Mouse (Mus musculus): ENCODE results near the gene Aldh4a1. TPM values are rescaled to one million over a fixed set of nuclear protein-coding genes. Genes with fewer than 3 reads are reported as not detected.
A peak's percentile ranks its signal among the peaks of the same experiment; 100 is the strongest.

Gene Aldh4a1
- polyA plus RNA-seq, 1 experiment: 22.5 TPM

DNA sequence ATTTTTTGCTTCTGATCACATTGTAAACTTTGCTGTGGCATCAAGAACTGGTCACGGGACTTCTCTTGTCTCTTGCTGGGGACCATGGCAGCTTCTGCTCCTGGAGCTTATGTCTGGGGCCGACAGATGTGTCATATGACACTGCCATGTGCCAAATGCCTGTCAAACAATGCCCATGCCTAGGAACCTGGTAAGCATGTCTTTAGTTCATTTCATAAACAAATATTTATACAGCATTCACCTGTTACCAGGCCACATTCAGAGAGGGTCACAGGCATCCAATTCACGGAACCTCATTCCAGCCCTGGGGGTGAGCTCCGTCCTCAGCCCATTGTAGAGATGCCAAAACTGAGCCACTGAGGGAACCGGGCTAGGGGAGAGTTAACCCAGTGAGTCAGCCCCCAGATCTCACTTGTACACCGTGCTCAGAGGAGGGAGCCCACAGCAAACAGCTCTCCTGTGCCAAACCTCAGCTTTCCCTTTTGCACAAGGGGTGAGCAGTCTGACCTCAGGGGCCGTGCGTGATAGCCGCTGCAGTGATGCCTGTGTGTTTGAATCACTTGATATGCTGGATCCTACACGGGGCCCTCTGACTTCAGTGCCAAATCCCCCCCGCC, 38.9 kb upstream of the Aldh4a1 start:
- 53% methylated on average over 11 of the region's 11 CpGs for WGBS
- Histone ChIP-seq H3K27ac (ENCODE audit: insufficient read depth, low read length) (no peak overlapping the region), H3K27me3 (ENCODE audit: control insufficient read depth, insufficient read depth, low read length) (no peaks in the 10 kb centered on the region), H3K4me3 (replicated peaks; ENCODE audit: insufficient read depth, low read depth, low read length) (no peak overlapping the region), H3K4me1 (ENCODE audit: control insufficient read depth, insufficient read depth, low read length) (peaks cover 82% of the 10 kb centered on the region)
- TF ChIP-seq POLR2A (IDR thresholded peaks at IDR 0.05; ENCODE audit: borderline replicate concordance, insufficient read depth, low read length): no peak
- no peak for TF ChIP-seq CTCF (IDR thresholded peaks at IDR 0.05; ENCODE audit: borderline replicate concordance, insufficient read depth, low read depth, low read length)
- DNase-seq: peak in 1 of 2 experiments; percentile 8

DNA sequence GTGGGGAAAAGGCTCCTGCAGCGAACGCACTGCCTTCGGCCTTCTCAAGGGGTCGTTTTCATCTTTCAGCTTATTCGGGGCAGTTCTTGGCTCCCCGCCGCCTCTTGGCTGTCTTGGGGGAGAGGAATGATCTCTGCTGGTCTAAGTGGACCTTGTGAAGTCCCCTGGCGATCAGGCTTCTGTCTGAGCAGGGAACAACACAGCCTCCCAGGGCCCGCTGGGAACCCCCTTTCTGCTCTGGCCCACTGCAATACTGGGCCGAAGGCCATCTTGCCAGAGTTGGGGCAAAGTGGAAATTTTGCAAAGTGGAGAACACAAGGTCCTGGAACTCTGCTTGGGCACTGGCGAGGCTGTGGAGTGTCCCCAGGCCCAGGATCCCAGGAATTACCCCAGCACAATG, 38.0 kb upstream of the Aldh4a1 start:
- peak; percentile 30 to 31 for DNase-seq
- TF ChIP-seq CTCF (IDR thresholded peaks at IDR 0.05; ENCODE audit: borderline replicate concordance, insufficient read depth, low read depth, low read length) (no peak), POLR2A (IDR thresholded peaks at IDR 0.05; ENCODE audit: borderline replicate concordance, insufficient read depth, low read length) (no peak)
- 25% methylated on average over 11 of the region's 11 CpGs for WGBS
- Histone ChIP-seq H3K27me3 (ENCODE audit: control insufficient read depth, insufficient read depth, low read length) (no peaks in the 10 kb centered on the region), H3K27ac (ENCODE audit: insufficient read depth, low read length) (peak overlapping the region; percentile 45; the same call in 1 of the 2 replicates), H3K4me3 (replicated peaks; ENCODE audit: insufficient read depth, low read depth, low read length) (no peak overlapping the region), H3K4me1 (ENCODE audit: control insufficient read depth, insufficient read depth, low read length) (peaks cover 87% of the 10 kb centered on the region)

DNA sequence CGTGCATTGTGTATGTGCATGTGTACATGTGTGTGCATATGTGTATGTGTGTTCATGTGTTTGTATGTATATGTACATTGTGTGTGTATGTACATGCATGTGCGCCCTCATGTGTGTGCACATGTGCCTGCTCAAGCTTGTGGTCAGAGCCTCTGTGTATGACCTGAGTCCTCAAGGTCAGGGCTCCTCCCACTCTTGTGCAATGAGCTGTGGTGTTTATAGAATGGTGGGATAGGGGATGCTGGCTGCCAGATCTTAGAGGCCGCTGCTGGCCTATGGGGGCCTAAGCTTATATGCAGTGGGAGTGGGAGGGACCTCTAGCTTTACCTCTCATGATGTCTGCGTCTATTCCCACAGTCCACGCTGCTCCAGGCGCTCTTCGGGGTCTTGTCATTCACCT, 37.0 kb upstream of the Aldh4a1 start:
- peak; percentile 13 to 25 for DNase-seq
- TF ChIP-seq POLR2A (IDR thresholded peaks at IDR 0.05; ENCODE audit: borderline replicate concordance, insufficient read depth, low read length): no peak
- TF ChIP-seq CTCF (IDR thresholded peaks at IDR 0.05; ENCODE audit: borderline replicate concordance, insufficient read depth, low read depth, low read length): no peak
- H3K4me3 ChIP-seq (replicated peaks; ENCODE audit: insufficient read depth, low read depth, low read length): peak overlapping the region; percentile 9
- H3K4me1 ChIP-seq (ENCODE audit: control insufficient read depth, insufficient read depth, low read length): peaks cover 90% of the 10 kb centered on the region
- 89% methylated on average over 7 of the region's 7 CpGs for WGBS
- no peak overlapping the region for H3K27ac ChIP-seq (ENCODE audit: insufficient read depth, low read length)
- H3K27me3 ChIP-seq (ENCODE audit: control insufficient read depth, insufficient read depth, low read length): no peaks in the 10 kb centered on the region

DNA sequence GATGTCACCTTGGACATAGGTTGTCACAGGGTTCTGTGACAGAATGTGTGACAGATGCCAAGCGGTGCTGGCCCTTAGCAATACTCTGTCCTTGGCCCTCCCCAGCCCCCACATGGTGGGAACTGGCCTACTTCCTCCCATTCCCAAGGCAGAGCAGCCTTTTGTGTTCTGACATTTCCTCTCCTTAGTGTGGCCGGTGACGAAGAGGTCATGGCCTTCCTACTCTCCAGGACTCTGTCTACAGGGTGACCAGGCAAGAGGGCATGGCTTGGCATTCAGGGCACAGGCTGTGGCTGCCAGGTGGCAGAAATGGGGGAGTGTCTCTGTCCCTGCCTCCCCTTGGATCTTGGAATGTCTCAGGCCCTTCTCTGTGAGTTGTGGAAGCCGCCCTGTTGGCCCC, 35.3 kb upstream of the Aldh4a1 start:
- H3K27ac ChIP-seq (ENCODE audit: insufficient read depth, low read length): peak overlapping the region; percentile 5
- H3K4me3 ChIP-seq (replicated peaks; ENCODE audit: insufficient read depth, low read depth, low read length): no peak overlapping the region
- 11% methylated on average over 4 of the region's 4 CpGs for WGBS
- peaks cover 91% of the 10 kb centered on the region for H3K4me1 ChIP-seq (ENCODE audit: control insufficient read depth, insufficient read depth, low read length)
- H3K27me3 ChIP-seq (ENCODE audit: control insufficient read depth, insufficient read depth, low read length): no peaks in the 10 kb centered on the region
- peak in 1 of 2 experiments; percentile 68 for DNase-seq
- TF ChIP-seq CTCF (IDR thresholded peaks at IDR 0.05; ENCODE audit: borderline replicate concordance, insufficient read depth, low read depth, low read length) (no peak), POLR2A (IDR thresholded peaks at IDR 0.05; ENCODE audit: borderline replicate concordance, insufficient read depth, low read length) (no peak)

DNA sequence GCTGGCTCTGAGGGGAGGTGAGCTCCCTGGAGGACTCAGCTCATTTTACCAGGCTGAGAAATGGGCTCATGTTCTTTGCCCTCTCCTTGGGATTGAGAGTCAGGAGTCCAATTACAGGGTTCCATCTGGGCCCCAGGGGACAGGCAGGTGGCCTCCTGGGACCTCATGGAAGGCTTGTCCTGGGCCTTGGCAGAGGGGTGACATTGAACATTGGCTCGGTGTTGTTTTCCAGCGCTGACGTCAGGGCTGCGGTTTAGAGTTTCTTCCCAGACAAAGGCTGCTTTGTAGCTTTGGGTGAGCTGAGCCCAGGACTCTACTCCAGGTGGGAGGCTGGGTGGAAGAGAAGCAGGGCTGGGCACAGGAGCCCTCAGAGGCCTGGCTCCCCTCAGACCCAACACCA, 34.9 kb upstream of the Aldh4a1 start:
- Histone ChIP-seq H3K4me1 (ENCODE audit: control insufficient read depth, insufficient read depth, low read length) (peaks cover 91% of the 10 kb centered on the region), H3K4me3 (replicated peaks; ENCODE audit: insufficient read depth, low read depth, low read length) (no peak overlapping the region), H3K27ac (ENCODE audit: insufficient read depth, low read length) (peak overlapping the region; percentile 5), H3K27me3 (ENCODE audit: control insufficient read depth, insufficient read depth, low read length) (no peaks in the 10 kb centered on the region)
- DNase-seq: peak in 1 of 2 experiments; percentile 50
- WGBS: 46% methylated on average over 4 of the region's 4 CpGs
- no peak for TF ChIP-seq POLR2A (IDR thresholded peaks at IDR 0.05; ENCODE audit: borderline replicate concordance, insufficient read depth, low read length)

DNA sequence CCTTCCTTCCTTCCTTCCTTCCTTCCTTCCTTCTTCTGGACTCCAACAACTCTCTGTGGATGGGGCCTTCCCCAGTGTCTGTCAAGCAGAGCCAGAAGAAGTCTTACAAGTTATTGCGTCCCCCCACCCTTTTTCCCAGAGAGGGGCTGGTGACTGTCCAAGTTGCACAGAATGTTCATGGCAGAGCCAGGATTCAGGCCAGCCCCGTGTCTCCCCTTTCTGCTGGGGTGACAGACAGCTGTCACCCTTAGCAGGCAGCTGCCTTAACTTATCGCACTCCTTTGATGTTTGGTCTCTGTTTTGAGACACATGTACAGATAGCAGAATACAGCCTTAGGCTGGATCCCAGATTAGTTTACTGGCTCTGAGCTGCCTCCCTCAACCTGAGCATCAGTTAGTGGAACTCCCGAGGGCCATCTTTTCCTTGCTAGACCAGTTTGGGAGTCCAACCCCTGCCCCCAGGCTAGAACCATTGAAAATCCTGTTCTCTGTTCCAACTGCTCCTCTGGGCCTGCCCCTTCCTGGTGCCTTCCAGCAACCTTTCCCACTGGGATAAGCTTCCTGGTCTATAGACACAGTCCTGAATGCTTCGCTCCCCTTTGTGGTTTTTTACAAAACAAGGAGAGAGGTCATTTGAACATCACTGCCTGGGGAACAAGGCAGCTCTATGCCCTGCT, 33.2 kb upstream of the Aldh4a1 start:
- TF ChIP-seq POLR2A (IDR thresholded peaks at IDR 0.05; ENCODE audit: borderline replicate concordance, insufficient read depth, low read length): no peak
- TF ChIP-seq CTCF (IDR thresholded peaks at IDR 0.05; ENCODE audit: borderline replicate concordance, insufficient read depth, low read depth, low read length): no peak
- peaks cover 89% of the 10 kb centered on the region for H3K4me1 ChIP-seq (ENCODE audit: control insufficient read depth, insufficient read depth, low read length)
- 43% methylated on average over 5 of the region's 5 CpGs for WGBS
- DNase-seq: peak in 1 of 2 experiments; percentile 35
- no peaks in the 10 kb centered on the region for H3K27me3 ChIP-seq (ENCODE audit: control insufficient read depth, insufficient read depth, low read length)
- H3K4me3 ChIP-seq (replicated peaks; ENCODE audit: insufficient read depth, low read depth, low read length): no peak overlapping the region
- peak overlapping the region; percentile 23 for H3K27ac ChIP-seq (ENCODE audit: insufficient read depth, low read length)

DNA sequence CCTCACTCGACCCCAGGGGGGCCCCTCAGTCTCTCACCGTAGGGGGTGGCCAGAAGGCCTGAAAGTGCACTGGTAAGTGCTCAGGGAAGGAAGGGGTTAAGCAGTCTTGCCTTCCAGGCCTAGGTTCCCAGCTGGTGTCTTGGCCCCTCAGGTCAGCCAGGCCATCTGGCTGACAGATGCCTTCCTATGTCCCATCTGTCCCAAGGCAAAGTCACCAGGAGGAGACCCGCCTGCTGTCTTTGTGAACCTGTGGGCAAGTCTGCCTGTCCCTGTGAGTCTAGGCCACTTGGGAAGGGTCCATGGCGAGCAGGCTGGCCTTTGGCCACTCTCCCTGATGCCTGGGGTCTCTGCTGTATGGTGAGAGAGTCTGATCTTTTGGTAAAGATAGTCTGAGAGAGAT, 32.2 kb upstream of the Aldh4a1 start:
- DNase-seq: peak; percentile 92 to 94
- Histone ChIP-seq H3K27me3 (ENCODE audit: control insufficient read depth, insufficient read depth, low read length) (no peaks in the 10 kb centered on the region), H3K4me1 (ENCODE audit: control insufficient read depth, insufficient read depth, low read length) (peaks cover 90% of the 10 kb centered on the region), H3K27ac (ENCODE audit: insufficient read depth, low read length) (peak overlapping the region; percentile 23), H3K4me3 (replicated peaks; ENCODE audit: insufficient read depth, low read depth, low read length) (no peak overlapping the region)
- 9% methylated on average over 4 of the region's 4 CpGs for WGBS
- no peak for TF ChIP-seq CTCF (IDR thresholded peaks at IDR 0.05; ENCODE audit: borderline replicate concordance, insufficient read depth, low read depth, low read length)
- TF ChIP-seq POLR2A (IDR thresholded peaks at IDR 0.05; ENCODE audit: borderline replicate concordance, insufficient read depth, low read length): no peak

DNA sequence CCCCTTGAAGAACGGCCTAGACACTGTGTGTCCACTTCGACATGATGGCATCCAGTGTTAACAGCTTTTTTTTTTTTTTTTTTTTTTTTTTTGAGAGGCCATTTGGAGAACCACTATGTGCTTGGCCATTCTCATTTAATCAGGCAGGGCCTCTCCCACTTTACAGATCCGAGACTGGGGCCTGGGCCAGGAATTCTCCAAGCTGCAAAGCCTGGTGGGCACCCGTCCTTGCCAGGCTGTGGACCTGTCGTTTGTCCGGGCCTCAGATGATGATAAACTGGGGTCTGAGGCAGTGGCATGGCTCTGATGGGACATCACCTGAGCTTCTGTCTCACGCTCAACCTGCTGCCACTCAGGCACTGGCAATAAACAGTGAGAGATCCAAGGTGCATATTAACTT, 29.8 kb upstream of the Aldh4a1 start:
- peaks cover 91% of the 10 kb centered on the region for H3K4me1 ChIP-seq (ENCODE audit: control insufficient read depth, insufficient read depth, low read length)
- DNase-seq: no peak
- TF ChIP-seq POLR2A (IDR thresholded peaks at IDR 0.05; ENCODE audit: borderline replicate concordance, insufficient read depth, low read length): no peak
- no peak for TF ChIP-seq CTCF (IDR thresholded peaks at IDR 0.05; ENCODE audit: borderline replicate concordance, insufficient read depth, low read depth, low read length)
- peak overlapping the region; percentile 13; the same call in 1 of the 2 replicates for H3K27ac ChIP-seq (ENCODE audit: insufficient read depth, low read length)
- no peaks in the 10 kb centered on the region for H3K27me3 ChIP-seq (ENCODE audit: control insufficient read depth, insufficient read depth, low read length)
- H3K4me3 ChIP-seq (replicated peaks; ENCODE audit: insufficient read depth, low read depth, low read length): no peak overlapping the region
- 29% methylated on average over 7 of the region's 7 CpGs for WGBS
